Mouse (Mus musculus) liver, embryonic 14.5 days (tissue): ENCODE data around the gene Olfr223.

Experiments used
- CTCF ChIP-seq: IDR thresholded peaks from 2 replicates; pipeline ENCODE4 v1.5.1; 2016; ENCODE audit warnings: antibody characterized with exemption, low read depth, control low read depth
- EP300 ChIP-seq: IDR thresholded peaks from 2 replicates; pipeline ENCODE4 v1.6.1; 2016; ENCODE audit warnings: antibody characterized with exemption, low read depth

- no peak for TF ChIP-seq CTCF
- no peak for TF ChIP-seq EP300
These were observed 18.6 kb upstream of the Olfr223 start for GRCm38 (mm10) chr11:59611646-59612045.
